Mouse (Mus musculus) kidney, postnatal 10 days (tissue): ENCODE measurements around the gene Sync.

Experiments
- DNase-seq: peaks from one replicate; pipeline ENCODE4 v3.0.0; 2021; ENCODE audit warnings: mixed read lengths

Sync gene

GRCm38 (mm10) chr4:129307936-129308335 lies 20.5 kb downstream of the Sync start:
- DNase-seq: no peak

DNA sequence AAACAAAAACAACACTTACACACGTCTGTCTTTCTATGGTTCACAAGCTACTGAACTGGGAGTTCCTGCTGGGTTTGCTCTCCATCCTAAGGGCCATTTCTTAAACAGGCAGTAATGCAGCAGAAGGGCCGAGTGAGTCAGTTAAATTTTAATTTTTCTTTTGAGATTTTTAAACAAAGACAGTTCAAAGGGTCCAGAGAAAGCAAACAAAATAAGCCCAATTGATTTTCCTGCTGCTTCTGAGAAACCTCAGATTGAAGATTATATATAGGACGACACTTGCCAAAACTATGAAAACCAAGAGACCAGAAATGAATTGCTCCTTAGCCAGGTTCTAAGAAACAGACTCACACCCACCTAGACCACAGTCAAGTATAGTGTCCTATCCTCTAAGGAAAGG lies 26.5 kb downstream of the Sync start:
- no peak for DNase-seq

DNA sequence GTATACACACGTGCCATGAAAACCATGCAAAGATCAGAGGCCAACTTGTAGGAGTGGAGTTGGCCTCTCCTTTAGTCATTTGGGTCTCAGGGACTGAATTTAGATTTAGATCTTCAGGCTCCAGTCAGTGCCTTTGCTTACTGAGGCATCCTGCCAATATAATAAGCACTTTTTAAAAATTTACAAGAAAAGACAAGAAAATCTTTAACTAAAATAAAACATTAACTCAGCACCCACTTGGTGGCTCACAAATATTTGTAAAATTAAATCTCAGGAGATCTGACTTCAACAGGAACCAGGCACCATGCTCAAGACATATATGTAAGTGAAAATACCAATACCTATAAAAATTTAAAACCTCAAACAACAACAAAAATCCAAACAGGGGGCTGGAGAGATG lies 33.5 kb downstream of the Sync start:
- no peak for DNase-seq

GRCm38 (mm10) chr4:129322042-129322441 lies 34.6 kb downstream of the Sync start:
- no peak for DNase-seq

DNA sequence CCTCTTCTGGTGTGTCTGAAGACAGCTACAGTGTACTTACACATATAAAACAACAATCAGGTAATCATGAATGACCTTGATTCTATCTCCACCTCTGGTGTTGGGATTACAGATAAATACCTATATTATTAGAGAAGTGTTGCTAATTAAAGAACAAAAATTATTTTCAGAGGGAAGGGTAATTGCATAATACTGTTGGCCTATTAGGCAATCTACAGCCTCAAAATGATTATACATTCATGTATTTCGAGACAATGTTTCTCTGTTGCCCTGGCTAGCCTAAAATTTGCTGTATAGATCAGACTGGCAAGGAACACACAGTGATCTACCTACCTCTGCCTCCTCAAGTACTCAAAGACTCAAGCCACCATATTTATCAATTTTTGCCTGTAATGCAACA lies 36.1 kb downstream of the Sync start:
- no peak for DNase-seq

DNA sequence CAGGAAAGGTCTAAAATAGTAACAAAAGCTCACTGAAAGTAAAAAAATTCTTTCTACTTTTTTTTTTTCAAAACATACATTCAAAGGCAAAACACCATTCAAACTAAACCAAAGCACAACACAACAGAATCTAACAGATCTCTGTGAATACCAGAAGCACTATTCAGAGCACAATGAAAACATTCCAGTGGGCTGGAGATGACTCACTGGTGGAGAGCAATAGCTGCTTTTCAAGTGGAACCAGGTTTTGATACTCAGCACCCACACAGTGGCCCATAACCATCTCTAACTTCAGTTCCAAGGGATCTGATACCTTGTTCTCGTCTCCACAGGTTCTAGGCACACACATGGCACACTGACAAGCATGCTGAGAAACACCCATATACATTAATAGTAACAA lies 37.3 kb downstream of the Sync start:
- DNase-seq: no peak

DNA sequence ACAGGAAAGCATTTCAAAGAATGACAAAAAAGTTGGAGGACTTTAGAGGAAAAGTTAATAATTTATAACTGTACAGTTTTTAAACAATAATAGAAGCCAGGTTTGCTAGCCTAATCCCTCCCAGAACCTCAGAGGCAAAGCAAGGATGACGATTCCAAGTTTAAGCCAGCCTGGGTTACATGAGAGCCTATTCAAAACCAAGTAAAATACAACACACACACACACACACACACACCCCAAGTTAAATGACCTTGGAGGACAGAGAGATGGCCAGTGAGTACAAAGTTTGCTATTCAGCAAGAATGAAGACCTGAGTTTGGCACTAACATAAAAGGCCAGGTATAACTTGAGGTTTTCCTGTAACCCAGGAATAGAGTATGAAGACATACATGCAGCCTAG lies 38.8 kb downstream of the Sync start:
- DNase-seq: no peak

- DNase-seq: no peak
These were observed 45.4 kb downstream of the Sync start for GRCm38 (mm10) chr4:129332846-129333245.

DNA sequence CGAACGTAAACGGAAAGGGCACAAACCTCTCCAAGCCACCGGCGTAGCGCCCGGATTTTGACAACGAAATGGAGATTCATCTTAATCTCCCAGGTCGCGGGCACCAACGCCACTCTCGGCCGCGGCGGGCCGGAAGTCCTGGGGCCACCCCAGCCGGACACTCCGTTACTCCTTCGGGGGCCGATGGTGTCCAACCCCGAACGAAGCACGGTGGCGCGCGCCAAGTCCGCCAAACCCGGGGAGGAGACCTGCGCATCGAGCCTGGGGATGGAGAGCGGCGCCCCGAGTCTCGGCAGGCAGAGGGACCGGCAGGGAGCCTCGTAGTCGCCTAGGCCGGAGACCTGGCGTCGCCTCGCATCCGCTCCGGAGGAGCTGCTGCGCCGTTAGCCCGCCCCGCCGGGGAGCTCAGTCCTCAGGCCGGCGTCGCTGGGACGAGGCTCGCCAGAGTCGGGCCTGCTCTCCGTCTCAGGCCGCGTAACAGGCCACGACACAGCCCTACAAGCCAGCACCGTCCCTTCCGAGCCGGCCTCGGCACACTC lies 47.3 kb downstream of the Sync start:
- DNase-seq: no peak

DNA sequence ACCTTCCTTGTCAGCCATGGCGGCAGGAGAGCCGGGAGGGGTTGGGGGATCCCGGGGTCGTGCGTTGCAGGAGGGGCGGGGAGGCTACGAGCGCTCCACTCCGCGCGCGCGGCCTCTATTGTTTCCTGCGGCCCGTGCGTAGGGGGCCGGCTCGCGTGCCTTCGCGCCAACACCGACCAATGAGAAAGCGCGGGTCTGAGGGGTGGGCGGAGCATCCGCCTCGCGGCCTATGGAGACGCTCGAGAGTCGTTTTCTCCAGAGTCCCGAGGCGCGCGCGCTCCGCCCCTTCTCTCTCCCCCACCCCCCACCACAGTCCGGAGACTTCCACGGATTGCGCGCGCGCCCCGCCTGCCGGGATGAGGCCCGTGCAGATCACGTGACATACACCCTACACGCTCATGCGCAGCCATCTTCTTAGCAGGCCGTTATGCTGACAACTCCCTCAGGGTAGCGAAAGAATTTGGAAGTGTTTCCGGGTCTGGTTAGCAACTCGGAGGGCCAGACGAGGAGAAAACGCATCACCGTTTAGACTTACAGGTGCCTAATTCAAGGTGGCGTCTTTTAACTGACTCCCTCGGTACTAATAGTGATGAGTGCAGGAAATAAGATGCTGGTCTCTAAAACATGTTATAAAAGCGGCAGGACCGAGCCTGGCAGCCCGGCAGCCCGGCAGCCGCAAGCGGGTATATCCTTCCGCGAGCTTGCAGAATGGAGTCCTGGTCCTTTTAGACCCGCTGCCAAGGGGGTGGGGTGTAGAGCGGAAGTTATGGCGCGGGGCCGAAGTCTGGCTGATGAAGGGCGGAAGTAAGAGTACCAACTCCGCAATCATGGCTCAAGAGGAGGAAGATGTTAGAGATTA lies 48.0 kb downstream of the Sync start, which contains the start of the genes Rbbp4 and Zbtb8os:
TSS of gene Rbbp4 (minus strand) at position 155 of the 859 bp plus-strand sequence.
TSS of gene Zbtb8os (plus strand) at position 480 of the 859 bp plus-strand sequence.
- peak; percentile 99 for DNase-seq

GRCm38 (mm10) chr4:129336291-129336690 lies 48.9 kb downstream of the Sync start:
- no peak for DNase-seq

GRCm38 (mm10) chr4:129339743-129340142 lies 52.3 kb downstream of the Sync start:
- no peak for DNase-seq

DNA sequence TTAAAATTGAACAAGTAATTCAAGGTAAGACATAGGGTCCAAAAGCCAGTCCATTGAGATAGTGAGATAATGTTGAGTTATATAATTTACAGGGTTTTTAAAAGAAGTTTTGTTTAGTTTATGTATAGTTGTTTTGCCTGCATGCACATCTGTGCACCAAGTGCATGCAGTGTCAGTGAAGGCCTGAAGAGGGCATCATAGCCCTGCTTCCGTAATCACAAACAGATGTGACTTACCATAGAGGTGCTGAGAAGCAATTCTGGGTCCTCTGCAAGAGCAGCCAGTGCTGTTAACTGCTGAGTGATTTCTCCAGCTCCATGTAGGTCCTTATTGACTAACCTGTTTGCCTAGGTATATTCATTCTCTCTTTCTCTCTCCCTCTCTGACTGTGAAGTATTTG lies 54.5 kb downstream of the Sync start:
- DNase-seq: no peak

DNA sequence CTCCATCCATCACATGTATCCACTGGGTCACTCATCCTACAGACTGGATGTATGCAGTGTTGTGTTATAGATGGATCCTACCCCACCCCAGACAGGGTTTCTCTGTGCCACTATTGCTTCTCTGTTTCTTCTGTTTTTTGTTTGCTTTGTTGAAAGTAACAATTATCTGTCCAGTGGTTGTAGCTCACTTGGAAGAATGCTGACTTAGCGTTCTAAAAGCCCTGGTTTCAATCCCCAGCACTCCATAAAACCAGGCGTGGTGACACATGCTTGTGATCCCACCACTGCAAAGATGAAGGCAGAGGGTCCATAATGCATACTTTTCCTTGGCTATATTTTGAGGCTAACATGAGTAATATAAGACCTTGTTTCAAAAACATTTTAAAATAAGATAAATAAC lies 55.3 kb downstream of the Sync start:
- no peak for DNase-seq

GRCm38 (mm10) chr4:129346481-129347154 lies 59.2 kb downstream of the Sync start:
- peak; percentile 45 for DNase-seq

DNA sequence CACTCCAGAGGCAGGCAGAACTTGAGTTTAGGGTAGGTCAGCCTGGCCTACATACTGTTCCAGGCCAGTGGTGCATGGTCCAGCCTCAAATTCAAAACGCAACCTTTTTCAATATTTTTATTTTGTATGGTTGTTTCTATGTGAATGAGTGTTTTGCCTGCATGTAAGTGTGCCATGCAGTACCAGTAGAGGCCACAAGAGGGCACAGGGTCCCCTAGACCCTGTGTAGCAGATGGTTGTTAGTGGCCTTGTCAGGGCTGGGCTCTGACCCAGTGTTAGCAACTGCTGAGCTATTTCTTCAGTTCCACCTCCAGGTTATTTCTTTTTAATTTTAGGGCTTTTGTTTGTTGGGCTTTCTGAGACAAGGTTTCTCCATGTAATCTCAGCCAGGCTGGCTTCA lies 63.2 kb downstream of the Sync start:
- DNase-seq: peak; percentile 92

- DNase-seq: no peak
These were observed 63.7 kb downstream of the Sync start for GRCm38 (mm10) chr4:129351111-129351510.

GRCm38 (mm10) chr4:129353176-129353575 lies 65.8 kb downstream of the Sync start:
- DNase-seq: no peak

DNA sequence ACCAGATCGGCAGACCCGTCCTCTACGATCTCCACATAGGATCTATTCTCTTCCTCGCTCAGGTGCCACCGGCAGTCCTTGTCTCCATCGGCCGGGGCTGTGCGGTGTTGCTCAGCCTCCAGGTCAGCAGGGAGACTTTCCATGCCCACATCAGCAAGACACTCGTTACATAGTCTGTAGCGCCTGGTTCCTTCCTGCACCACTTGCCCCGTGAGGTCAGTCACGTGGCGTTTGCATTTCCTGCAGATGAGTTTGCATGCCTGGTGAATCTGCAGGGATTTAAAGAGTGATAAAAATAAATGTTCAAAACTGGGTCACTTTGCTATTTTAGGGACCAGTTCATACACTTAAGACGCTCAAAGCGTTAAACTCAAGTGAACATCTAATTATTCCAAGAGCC lies 66.8 kb downstream of the Sync start:
- DNase-seq: no peak

DNA sequence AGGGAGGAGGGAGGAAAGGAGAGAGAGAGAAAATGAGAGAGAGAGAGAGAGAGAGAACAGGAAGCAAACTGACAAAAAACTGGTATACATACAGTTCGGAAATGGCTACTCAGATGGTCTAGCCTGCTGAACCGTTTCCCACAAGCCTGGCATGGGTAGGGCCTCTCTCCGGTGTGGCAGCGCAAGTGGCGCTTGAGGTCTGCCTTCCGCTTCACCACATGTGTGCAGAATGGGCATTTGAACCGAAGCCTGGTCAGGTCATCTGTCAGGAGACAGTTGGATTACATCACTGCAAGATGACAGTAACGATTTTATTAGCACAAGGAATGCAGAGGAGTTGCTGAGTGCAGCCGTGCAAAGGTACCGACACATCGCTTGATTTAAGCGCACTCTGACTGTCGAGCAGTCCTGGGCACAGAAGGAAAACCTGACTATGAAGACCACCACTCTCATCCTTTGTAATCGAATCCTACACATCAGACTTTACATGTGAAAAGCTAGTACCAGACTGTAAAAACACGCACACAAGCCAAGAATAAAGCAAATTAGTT lies 70.3 kb downstream of the Sync start:
- DNase-seq: no peak
